Mouse (Mus musculus): ENCODE data around the gene Ptn. TPM values are rescaled to one million over a fixed set of nuclear protein-coding genes. Genes with fewer than 3 reads are reported as not detected.

Ptn gene
- polyA plus RNA-seq, 1 experiment from 2014 or later: 597 TPM

GRCm38 (mm10) chr6:36722769-36723549 lies 87.1 kb downstream of the Ptn start:
- Histone ChIP-seq H3K27me3 (ENCODE audit: low read depth, poor library complexity, severe bottlenecking) (no peaks in the 10 kb centered on the region), H3K9me3 (replicated peaks) (no peaks in the 10 kb centered on the region), H3K4me1 (no peaks in the 10 kb centered on the region), H3K27ac (no peak overlapping the region), H3K36me3 (peaks cover 99% of the 10 kb centered on the region), H3K4me3 (no peak overlapping the region)
- no peak for DNase-seq (ENCODE audit: low spot score)
- 78% methylated on average over 5 of the region's 5 CpGs for WGBS

- no peak overlapping the region for H3K4me3 ChIP-seq
- WGBS: 95% methylated on average over 4 of the region's 4 CpGs
- H3K36me3 ChIP-seq: peaks cover 71% of the 10 kb centered on the region
Observed at GRCm38 (mm10) chr6:36713329-36713728, 96.7 kb downstream of the Ptn start.

GRCm38 (mm10) chr6:36695481-36695880 lies 114.5 kb downstream of the Ptn start:
- Histone ChIP-seq H3K9me3 (replicated peaks) (no peaks in the 10 kb centered on the region), H3K4me1 (peaks cover 6% of the 10 kb centered on the region), H3K36me3 (no peaks in the 10 kb centered on the region), H3K27me3 (ENCODE audit: low read depth, poor library complexity, severe bottlenecking) (no peaks in the 10 kb centered on the region), H3K4me3 (no peak overlapping the region), H3K27ac (no peak overlapping the region)
- no peak for DNase-seq (ENCODE audit: low spot score)
- 28% methylated on average over 3 of the region's 3 CpGs for WGBS

More at GRCm38 (mm10) chr6:36713329-36713728, 96.7 kb downstream of the Ptn start:
- no peaks in the 10 kb centered on the region for H3K9me3 ChIP-seq (replicated peaks)
- no peak overlapping the region for H3K27ac ChIP-seq
- no peak for DNase-seq (ENCODE audit: low spot score)
- H3K27me3 ChIP-seq (ENCODE audit: low read depth, poor library complexity, severe bottlenecking): no peaks in the 10 kb centered on the region
- no peaks in the 10 kb centered on the region for H3K4me1 ChIP-seq

GRCm38 (mm10) chr6:36691497-36691896 lies 118.5 kb downstream of the Ptn start:
- peaks cover 6% of the 10 kb centered on the region for H3K4me1 ChIP-seq

GRCm38 (mm10) chr6:36690941-36691340 lies 119.1 kb downstream of the Ptn start:
- DNase-seq (ENCODE audit: low spot score): no peak
- H3K27me3 ChIP-seq (ENCODE audit: low read depth, poor library complexity, severe bottlenecking): no peaks in the 10 kb centered on the region
- peaks cover 6% of the 10 kb centered on the region for H3K4me1 ChIP-seq
- no peak overlapping the region for H3K27ac ChIP-seq
- H3K36me3 ChIP-seq: no peaks in the 10 kb centered on the region
- H3K4me3 ChIP-seq: no peak overlapping the region
- no peaks in the 10 kb centered on the region for H3K9me3 ChIP-seq (replicated peaks)
- WGBS: 90% methylated on average over 4 of the region's 4 CpGs

More at GRCm38 (mm10) chr6:36691497-36691896, 118.5 kb downstream of the Ptn start:
- H3K9me3 ChIP-seq (replicated peaks): no peaks in the 10 kb centered on the region
- H3K27ac ChIP-seq: no peak overlapping the region
- peak; percentile 53 for DNase-seq (ENCODE audit: low spot score)
- H3K27me3 ChIP-seq (ENCODE audit: low read depth, poor library complexity, severe bottlenecking): no peaks in the 10 kb centered on the region
- WGBS: 14% methylated on average over 1 of the region's 1 CpGs
- H3K36me3 ChIP-seq: no peaks in the 10 kb centered on the region
- H3K4me3 ChIP-seq: no peak overlapping the region

GRCm38 (mm10) chr6:36676710-36677691 lies 133.0 kb downstream of the Ptn start:
- Histone ChIP-seq H3K4me3 (no peak overlapping the region), H3K9me3 (replicated peaks) (no peaks in the 10 kb centered on the region), H3K36me3 (no peaks in the 10 kb centered on the region), H3K27ac (no peak overlapping the region), H3K27me3 (ENCODE audit: low read depth, poor library complexity, severe bottlenecking) (no peaks in the 10 kb centered on the region), H3K4me1 (peaks cover 6% of the 10 kb centered on the region; the same call in 1 of the 2 replicates)
- peak; percentile 31 for DNase-seq (ENCODE audit: low spot score)
- WGBS: 48% methylated on average over 8 of the region's 8 CpGs

- H3K27ac ChIP-seq: no peak overlapping the region
- H3K27me3 ChIP-seq (ENCODE audit: low read depth, poor library complexity, severe bottlenecking): no peaks in the 10 kb centered on the region
- H3K9me3 ChIP-seq (replicated peaks): no peaks in the 10 kb centered on the region
- H3K36me3 ChIP-seq: no peaks in the 10 kb centered on the region
- 95% methylated on average over 11 of the region's 11 CpGs for WGBS
- peaks cover 6% of the 10 kb centered on the region; the same call in 1 of the 2 replicates for H3K4me1 ChIP-seq
- no peak overlapping the region for H3K4me3 ChIP-seq
- no peak for DNase-seq (ENCODE audit: low spot score)
Observed at GRCm38 (mm10) chr6:36672399-36673221, 137.4 kb downstream of the Ptn start.

GRCm38 (mm10) chr6:36671274-36671673 lies 138.7 kb downstream of the Ptn start:
- no peaks in the 10 kb centered on the region for H3K9me3 ChIP-seq (replicated peaks)
- H3K36me3 ChIP-seq: no peaks in the 10 kb centered on the region
- H3K27ac ChIP-seq: no peak overlapping the region
- H3K4me3 ChIP-seq: no peak overlapping the region
- H3K4me1 ChIP-seq: no peaks in the 10 kb centered on the region
- H3K27me3 ChIP-seq (ENCODE audit: low read depth, poor library complexity, severe bottlenecking): no peaks in the 10 kb centered on the region
- DNase-seq (ENCODE audit: low spot score): no peak
- WGBS: 90% methylated on average over 3 of the region's 3 CpGs

Small RNA genes within 50 kb of the gene (microRNA-seq; reads per million reads assigned to microRNA genes)
- gene Gm25111: not detected
